Mouse (Mus musculus): ENCODE measurements around the gene Eif5a2. TPM values are rescaled to one million over a fixed set of nuclear protein-coding genes. Genes with fewer than 3 reads are reported as not detected.

Eif5a2 gene
- total RNA-seq, 2 experiments from 2014 or later = 14.7 to 16.0 TPM

GRCm38 (mm10) chr3:28805301-28806097 lies 24.4 kb downstream of the Eif5a2 start, which contains the start of gene Rpl22l1:
Rpl22l1 (plus strand) TSS chr3:28805436.
- ATAC-seq (replicated peaks; ENCODE audit: low FRiP score, poor library complexity, severe bottlenecking) = peak; percentile 99

- no peak for ATAC-seq (replicated peaks; ENCODE audit: low FRiP score, poor library complexity, severe bottlenecking)
Observed at GRCm38 (mm10) chr3:28808039-28808643, 27.1 kb downstream of the Eif5a2 start.

DNA sequence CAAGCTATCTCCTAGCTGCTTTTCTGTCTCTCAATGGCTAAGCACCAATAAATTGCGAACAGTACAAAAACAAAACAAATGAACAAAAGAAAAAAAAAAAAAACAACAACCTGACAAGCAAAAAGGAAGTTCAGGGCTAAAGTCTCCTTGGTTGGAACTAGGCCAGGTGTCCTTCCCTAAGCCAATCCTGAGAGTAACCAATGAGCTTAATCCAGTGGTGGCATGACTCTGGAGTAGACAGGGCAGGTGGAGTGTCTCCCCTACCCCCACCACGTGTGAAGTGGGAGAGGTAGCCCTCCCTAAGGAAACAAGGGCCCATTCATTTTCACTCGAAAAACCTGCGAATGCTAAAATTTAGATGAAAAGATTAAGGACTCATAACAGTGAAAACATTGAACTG lies 30.4 kb downstream of the Eif5a2 start:
- ATAC-seq (replicated peaks; ENCODE audit: low FRiP score, poor library complexity, severe bottlenecking) = no peak

GRCm38 (mm10) chr3:28814361-28814760 lies 33.3 kb downstream of the Eif5a2 start:
- ATAC-seq (replicated peaks; ENCODE audit: low FRiP score, poor library complexity, severe bottlenecking) = peak; percentile 73; the same call in 1 of the 2 replicates

DNA sequence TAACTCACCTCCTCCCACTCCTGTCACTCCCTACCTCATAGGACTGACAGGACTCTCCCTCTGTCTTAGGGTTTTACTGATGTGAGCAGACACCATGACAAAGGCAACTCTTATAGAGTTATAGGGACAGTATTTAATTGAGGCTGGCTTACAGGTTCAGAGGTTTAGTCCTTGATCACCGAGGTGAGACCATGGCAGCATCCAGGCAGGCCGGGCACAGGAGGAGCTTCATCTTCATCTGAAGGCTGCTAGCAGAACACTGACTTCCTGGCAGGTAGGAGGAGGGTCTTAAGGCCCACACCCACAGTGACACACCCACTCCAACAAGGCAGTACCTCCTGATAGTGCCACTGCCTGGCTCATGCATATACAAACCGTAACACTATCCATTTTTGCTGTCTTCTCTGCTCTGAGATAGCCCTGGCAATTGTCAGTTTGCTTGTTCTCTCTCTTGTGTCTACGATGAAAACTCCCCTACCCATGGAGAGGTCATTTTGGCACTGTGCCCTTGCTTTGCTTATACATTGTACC lies 35.0 kb downstream of the Eif5a2 start:
- no peak for ATAC-seq (replicated peaks; ENCODE audit: low FRiP score, poor library complexity, severe bottlenecking)

- no peak for ATAC-seq (replicated peaks; ENCODE audit: low FRiP score, poor library complexity, severe bottlenecking)
Observed at GRCm38 (mm10) chr3:28826272-28826671, 45.2 kb downstream of the Eif5a2 start.

- ATAC-seq (replicated peaks; ENCODE audit: low FRiP score, poor library complexity, severe bottlenecking) = no peak
Observed at GRCm38 (mm10) chr3:28827605-28828004, 46.5 kb downstream of the Eif5a2 start.

GRCm38 (mm10) chr3:28829454-28829853 lies 48.4 kb downstream of the Eif5a2 start:
- no peak for ATAC-seq (replicated peaks; ENCODE audit: low FRiP score, poor library complexity, severe bottlenecking)

DNA sequence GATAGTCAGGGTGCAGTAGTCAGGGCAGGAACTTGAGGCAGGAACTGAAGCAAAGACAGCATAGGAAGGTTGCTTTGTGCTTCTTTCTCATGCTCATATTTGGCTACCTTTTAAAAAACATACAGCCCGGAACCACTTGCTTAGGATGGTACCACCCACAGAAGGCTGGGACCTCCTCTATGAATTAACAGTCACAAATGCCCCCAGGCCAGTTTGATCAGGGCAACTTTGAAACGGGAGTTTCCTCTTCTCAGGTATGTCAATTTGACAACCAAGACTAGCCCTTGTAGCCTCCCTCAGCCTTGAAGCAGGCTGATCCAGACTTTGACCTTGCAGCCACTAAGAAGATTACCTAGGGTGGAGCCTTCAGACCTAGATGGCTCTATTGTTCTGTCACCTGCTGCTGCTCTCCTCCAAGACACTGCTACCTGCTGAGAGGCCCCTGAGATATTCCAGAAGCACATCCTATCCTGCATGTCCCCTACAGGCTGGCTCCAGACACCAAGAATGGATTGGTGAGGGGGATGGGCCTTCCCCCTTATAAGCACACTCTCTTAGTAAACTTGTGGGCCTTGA lies 55.8 kb downstream of the Eif5a2 start:
- ATAC-seq (replicated peaks; ENCODE audit: low FRiP score, poor library complexity, severe bottlenecking) = no peak

DNA sequence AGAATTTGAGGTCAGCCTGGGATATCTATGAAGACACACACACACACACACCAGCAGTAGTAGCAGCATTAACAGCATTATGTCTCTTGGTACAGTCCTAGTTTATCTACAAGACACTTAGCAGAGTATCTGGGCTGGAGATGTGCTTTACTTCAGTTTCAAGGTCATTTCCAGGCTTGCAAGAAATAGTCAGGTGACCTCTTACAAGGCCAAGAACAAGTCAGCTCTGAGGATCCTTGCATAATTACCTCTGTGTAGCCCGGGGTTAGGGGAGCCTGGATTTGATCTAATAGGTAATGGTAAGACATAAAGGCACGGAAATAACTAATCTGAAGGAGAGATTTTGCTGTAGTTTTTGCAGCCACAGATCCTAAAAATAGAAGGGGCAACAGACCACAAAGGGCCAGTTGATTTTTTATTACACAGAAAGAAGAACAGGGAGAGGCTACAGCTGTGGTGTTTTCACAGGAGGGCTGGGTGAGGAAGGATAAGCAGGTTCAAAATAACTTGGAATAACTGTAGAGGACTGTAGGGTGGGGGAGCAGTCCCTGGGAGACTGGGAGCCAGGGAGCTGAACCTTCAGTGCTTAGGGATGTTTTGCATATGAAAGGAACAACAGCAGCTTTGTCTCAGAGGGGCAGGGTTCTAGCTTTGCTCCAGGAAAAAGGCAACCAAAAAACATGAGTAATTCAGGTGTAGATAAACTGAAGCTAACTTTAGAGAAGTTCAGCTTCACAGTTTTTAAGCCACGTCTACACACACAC lies 61.0 kb downstream of the Eif5a2 start:
- ATAC-seq (replicated peaks; ENCODE audit: low FRiP score, poor library complexity, severe bottlenecking) = no peak

DNA sequence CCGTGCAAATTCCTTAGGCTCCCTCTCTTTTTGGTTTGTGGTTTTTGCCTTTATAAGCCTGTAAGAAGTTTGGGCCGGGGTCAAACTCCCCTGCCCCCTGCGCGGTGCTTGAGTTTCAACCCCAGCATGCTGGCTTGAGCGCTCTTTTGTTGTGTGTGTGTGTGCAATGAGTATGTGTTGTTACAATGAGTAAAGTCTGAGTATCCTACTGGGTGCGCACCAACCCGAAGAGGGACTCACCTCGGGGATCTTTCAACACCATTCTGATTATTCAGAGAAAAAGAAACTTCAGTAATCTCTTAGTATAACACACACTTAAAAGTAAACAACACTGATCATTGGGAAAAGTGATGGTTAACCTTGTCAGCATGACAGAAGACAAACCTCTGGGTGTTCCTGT lies 62.2 kb downstream of the Eif5a2 start:
- ATAC-seq (replicated peaks; ENCODE audit: low FRiP score, poor library complexity, severe bottlenecking) = no peak

GRCm38 (mm10) chr3:28847115-28847514 lies 66.0 kb downstream of the Eif5a2 start:
- no peak for ATAC-seq (replicated peaks; ENCODE audit: low FRiP score, poor library complexity, severe bottlenecking)

Other genes starting within 250 kb of the Eif5a2 start
- gene Slc2a2, start 83.4 kb upstream of the Eif5a2 start, total RNA-seq (2015; ENCODE audit: low replicate concordance) = not detected in 2 replicates
- not detected in 2 replicates for gene Slc2a2, start 83.4 kb upstream of the Eif5a2 start, total RNA-seq (2017; ENCODE audit: low replicate concordance)
- gene Rpl22l1, start 24.2 kb downstream of the Eif5a2 start, total RNA-seq (2015; ENCODE audit: low replicate concordance) = 177 and 186 TPM in 2 replicates
- 15.6 and 48.3 TPM in 2 replicates for gene Rpl22l1, start 24.2 kb downstream of the Eif5a2 start, total RNA-seq (2017; ENCODE audit: low replicate concordance)
- not detected in 2 replicates for gene Gm1527, start 111.3 kb downstream of the Eif5a2 start, total RNA-seq (2015; ENCODE audit: low replicate concordance)
- not detected in 2 replicates for gene Gm1527, start 111.3 kb downstream of the Eif5a2 start, total RNA-seq (2017; ENCODE audit: low replicate concordance)

Data from erythroid progenitor cell, adult 5-6 weeks (primary cell).